Mouse (Mus musculus) cerebellum, adult (tissue): Measurements from ENCODE around the gene Atcay.
A peak's percentile ranks its signal among the peaks of the same experiment; 100 is the strongest.
"Not testable (repeated sequence)": the region's sequence is repeated elsewhere in the genome, so short reads cannot be mapped to it uniquely, and the experiment has no call there.

Experiments used
- ATAC-seq: cut with Nextera tagmentation; 2 replicates; pipeline ENCODE4 v1.9.2; 2017; ENCODE audit warnings: mild to moderate bottlenecking, moderate library complexity, mixed read lengths; ENCODE audit not compliant: insufficient number of reproducible peaks, low FRiP score, low TSS enrichment

Atcay gene

DNA sequence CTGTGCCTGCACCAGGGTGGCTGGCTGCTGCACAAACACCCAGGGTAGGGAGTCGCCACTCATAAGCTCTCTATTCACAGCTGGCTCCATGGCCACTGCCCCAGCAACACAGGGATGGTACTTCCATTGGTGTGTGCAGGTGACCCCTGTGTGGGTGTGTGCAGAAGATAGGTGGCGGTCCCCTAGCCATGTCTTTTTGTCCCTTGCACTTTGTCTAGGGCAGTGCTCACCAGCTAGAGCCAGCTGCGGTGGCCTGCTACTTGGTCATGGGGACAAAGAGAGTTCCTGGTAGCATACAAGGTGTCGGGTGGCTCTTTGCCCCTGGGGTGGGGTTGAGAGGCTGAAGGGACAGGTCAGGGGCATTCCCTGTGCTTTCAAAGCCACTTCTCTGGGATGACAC is 13.5 kb upstream of the Atcay start:
- ATAC-seq: no peak

DNA sequence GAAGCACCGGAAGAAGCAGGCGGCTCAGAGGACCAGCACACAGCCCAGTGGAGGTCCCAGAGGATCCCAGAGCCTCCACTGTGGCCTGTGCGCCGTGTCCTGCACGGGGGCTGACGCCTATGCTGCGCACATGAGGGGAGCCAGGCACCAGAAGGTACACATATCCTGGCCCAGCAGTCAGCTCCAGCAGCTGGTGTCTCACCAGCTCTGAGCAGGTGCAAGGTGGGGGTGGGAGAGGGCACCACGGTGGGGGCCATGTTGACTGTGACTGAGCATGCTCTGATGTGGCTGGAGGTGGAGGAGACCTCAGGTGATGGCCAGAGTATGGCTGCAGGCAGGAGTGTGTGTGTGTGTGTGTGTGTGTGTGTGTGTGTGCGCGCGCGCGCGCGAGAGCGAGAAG is 11.4 kb upstream of the Atcay start:
- no peak for ATAC-seq

DNA sequence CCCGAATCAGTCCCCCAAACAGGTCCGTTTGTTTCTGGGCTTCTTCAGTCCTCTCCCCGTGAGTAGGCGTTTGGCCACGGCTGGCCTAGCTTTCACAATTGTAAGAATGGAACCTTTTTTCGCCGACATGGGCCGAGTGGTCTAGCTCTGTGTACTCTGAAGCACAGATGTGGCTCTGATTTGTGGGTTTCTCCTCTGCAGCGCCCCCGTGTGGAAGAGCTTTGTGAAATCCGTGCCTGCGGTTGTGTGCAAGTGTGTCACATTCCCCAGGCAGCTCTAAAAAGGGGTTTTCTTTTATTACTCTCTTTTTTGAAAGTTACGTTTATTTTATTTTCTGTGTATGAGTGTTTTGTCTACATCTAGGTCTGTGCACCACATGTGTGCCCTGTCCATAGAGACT is 10.2 kb upstream of the Atcay start:
- no peak for ATAC-seq

DNA sequence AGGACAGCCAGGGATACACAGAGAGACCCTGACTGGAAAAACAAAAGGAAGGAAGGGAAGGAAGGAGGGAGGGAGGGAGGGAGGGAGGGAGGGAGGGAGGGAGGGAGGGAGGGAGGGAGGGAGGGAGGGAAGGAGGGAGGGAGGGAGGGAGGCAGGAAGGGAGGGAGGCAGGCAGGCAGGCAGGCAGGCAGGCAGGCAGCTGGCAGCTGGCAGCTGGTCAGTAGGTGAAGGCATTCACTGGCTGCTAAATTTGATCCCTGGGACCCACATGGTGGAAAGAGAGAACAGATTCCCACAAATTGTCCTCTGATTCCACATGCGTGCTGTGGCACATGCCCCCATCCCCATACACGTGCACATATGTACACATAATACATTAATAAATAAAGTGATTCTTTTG is 8.0 kb upstream of the Atcay start:
- ATAC-seq: no peak

DNA sequence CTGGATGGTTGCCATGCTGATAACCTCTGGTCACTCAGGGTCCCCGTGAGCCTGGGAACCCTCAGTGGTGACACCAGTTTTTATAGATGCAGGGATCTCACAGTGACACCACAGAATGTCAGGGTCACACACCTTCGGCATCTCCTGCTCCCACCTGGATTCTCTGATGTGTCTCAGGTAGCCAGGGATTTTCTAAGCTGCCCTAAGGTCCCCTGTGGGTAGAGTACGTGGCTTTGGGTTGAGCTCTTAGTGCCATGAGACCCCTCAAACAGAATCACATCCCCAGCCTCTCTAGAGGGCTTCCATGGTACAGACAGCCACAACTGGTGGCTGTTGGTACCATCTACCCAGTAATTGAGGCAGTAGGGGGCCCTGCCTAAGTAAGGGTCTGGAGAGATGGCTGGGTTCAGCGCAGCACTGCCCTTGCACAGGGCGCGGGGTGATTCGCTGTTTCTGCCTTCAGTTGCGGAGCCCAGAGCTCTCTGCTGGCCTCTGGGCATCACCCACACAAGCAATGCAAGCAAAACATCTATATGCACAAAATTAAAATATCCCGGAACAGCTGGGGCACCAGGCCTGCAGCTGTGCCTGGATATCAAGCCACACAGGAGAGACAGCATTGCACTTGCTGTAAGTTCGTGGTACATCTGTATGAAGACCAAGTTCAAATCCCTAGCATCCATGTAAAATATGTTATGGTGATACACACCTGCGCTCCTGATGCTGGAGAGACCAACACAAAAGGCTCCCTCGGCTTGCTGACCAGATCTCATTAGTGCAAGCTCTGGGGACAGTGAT is 6.0 kb upstream of the Atcay start:
- no peak for ATAC-seq

DNA sequence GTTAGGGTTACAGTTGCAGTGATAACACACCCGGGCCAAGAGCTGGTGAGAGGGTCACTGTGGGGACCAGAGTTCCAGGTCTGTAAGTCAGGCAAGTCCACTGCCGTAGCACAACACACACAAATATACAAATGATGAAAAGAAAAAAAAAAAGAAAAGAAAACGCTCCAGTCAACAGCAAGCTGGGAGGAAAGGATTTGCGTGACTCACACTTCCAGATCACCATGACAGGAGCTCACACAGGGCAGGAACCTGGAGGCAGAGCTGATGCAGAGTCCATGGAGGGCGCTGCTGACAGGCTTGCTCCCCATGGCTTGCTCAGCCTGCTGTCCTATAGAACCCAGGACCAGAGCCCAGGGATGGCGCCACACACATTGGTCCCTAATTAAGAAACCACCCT is 3.6 kb upstream of the Atcay start:
- ATAC-seq: no peak

DNA sequence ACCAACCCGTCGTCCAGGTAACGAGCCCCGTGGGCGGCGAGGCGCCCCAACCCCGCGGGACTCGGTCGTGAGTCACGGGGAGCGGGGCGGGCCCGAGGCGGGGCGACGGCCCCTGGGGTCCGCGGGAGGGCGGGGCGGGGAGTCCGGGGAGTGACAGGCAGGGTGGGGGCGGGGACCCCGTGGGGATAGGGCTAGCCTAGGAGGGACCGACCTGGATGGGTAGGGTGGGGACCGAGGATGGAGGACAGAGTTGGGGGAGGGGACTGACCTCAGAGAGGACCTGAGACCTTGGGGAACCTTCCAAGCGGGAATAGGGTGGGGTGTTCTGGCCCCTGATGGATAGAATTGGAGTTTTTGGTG is 2.6 kb upstream of the Atcay start:
- ATAC-seq: no peak

DNA sequence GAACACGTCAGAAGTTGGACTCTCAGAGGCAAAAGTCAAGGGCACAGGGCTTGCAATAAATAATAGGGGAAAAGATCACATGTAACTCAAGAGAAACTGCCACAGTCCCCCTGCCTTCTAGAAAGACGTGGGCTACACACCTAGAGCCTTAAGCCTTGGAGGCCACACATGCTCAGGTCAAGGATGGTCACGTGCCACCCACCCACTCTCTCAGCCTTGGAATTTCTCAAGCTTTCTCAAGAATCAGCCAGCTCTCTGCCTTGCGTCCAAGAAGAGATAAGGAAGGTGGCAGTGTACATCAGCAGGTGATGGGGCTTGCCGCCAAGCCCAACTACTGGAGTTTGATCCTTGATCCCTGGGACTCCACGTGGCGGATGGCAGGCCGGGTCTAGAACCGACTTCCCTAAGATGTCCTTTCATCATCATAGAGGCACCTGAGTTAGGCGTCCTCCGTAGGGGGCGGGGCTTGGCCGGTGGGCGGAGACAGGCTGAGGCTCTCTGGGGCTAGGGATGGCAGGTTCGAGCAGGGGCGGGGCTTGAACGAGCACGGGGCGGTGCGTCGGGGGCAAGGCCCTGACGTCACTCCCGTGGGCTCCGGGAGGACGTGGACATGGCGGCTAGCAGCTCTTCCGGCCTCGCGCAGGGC is 2.1 kb upstream of the Atcay start, which contains the start of gene Zfr2:
Gene Zfr2 (plus strand): TSS at position 576 of the 646 bp plus-strand sequence.
- peak; percentile 74 for ATAC-seq

DNA sequence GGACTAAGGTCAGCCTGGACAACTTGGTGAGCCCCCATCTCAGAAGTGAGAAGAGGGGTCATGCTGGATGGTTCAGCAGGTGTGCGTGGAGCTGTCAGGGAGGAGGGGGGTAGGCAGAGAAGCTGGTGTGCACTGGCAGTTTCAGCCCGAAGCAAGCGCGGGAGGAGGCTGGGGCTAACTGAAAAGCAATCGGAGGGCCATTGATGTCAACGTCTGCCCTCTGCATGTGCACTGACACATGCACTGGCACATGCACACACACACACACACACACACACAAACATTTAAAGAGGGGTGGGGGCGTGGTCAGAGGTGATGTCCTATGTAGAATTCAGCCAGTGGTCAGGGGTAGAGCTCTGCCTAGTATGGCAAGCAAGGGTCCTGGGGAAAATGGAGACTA is 803 bp upstream of the Atcay start:
- no peak for ATAC-seq

DNA sequence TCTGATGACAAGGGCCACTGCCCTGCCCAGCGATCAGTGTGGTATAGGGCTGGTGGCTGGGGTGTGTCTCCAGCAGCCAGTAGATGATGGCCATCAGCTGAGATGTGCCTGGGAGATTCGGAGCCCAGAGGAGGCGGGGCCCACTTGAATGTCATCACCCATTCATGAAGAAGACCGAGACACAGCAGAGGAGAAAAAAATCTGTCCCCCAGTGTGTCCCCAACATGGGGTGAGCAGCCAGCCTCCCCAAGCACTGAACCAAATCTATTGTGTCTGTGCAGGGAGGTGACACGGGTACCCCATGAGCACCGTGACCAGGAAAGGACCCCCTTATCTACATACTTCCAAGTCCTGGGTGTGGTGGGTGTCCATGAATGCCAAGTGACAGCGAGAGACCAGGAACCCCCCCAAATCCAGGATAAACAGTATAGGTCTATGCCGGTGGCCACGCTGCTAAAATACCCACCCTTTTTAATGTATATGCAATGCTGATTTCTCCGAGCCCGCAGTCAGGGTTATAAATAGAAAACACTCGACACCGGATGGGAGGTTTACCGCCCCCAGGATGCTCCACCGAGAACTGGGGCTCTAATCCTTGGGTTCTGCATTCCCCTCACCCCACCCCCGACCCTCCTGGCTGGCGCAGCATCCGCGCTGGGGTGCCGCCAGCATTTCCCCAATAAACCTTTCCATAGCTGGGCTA is 747 bp downstream of the Atcay start:
- no peak for ATAC-seq

DNA sequence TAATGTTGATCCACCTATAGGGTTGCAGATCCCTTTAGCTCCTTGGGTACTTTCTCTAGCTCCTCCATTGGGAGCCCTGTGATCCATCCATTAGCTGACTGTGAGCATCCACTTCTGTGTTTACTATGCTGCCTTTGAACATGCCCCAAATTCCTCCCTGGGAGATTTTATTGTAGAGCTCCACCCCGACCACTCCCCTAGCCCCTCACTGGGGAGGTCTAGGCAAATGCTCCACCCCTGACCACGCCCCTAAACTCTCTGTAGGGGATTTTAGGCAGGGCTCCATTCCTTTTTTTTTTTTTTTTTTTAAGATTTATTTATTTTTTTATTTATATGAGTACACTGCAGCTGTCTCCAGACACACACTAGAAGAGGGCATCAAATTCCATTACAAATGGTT is 6.9 kb downstream of the Atcay start:
- ATAC-seq: not testable (repeated sequence)

DNA sequence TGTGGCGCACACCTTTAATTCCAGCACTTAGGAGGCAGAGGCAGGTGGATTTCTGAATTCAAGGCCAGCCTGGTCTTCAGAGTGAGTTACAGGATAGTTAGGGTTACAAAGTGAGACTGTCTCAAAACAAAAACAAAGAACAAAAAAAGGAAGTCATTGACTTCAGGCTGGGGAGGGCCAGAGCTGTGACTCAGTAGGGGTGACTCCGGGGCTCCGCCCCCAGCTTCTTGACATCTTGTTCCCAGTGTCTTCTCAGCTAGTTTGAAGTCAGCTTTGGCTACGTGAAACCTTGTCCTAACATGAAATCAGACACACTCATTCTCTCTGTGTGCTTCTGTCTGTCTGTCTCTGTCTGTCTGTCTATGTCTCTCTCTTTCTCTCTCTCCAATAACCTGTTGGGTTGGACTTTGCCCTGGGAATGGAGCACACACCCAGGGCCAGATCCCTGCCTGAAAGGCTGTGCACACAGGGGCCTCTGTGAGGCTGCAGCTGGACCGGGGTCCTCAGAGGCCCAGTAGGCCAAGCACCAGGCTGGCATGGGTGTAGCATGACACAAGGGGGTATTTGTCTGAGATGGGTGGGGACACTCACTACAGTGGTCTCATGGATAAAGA is 9.1 kb downstream of the Atcay start:
- ATAC-seq: no peak

DNA sequence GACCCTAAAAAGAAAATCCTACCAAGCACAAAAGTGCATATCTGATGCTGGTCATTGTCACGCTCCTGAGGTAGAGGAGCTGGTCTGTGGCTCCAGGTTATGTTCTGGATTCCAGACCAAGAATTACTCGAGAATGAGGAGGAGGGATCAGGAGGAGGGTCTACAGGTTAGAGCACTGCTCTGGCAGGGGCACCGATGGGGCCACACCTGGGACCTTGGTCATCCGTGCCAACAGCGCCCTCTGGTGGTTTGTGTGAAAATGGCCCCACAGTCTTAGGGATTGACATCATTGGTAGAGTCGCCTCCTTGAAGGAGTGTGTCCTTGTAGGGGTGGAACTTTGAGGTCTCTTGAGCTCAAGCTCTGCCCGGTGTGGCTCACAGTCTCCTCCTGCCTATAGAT is 12.7 kb downstream of the Atcay start:
- peak; percentile 56; the same call in 1 of the 2 replicates for ATAC-seq

DNA sequence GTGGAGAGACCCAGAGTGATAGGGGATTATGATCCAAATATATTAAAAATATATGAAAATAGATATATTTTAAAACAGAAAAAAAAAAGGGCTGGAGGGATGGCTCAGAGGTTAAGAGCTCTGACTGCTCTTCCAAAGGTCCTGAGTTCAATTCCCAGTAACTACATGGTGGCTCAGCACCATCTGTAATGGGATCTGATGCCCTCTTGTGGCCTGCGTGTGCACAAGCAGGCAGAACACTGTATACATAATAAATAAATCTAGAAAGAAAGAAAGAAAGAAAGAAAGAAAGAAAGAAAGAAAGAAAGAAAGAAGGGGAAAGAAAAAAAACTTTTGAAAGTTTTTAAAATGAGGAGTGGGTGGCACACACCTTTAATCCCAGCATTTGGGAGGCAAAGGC is 13.4 kb downstream of the Atcay start:
- ATAC-seq: not testable (repeated sequence)

DNA sequence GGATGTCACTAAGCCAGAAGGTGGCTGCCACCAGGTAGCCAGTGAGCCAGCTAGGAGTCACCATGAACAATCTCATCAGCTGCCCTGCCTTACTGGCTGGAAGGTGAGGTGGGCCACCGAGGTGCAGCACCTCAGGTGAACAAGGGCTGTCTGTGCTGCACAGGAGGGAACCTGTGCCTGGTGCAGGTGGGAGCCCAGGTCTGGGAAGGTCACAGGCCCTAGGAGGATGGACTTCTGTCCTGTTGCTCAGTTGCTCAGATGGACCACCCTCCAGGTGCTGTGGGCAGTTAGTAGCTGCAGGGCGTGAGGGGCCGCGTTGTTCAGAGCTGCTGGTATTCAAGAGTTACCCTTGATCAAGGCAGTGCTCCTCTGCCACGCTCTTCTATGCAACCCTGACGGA is 13.8 kb downstream of the Atcay start:
- ATAC-seq: no peak; the same call in 1 of the 2 replicates

DNA sequence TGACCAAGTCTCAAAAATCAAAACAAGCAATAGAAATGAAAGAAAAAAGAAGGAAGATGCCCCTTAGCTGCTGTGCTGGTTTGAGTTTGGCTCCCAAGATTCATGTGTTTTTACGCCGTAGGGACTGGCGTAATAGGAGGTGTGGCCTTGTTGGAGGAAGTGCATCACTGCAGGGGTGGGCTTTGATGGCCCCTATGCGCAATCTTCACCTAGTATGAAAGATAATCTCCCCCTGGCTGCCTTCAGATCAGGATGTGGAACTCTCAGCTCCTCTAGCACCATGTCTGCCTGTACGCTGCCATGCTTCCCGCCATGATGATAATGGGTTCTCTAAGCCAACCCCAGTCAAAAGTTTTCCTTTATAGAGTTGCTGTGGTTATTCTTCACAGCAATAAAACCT is 14.4 kb downstream of the Atcay start:
- ATAC-seq: no peak

DNA sequence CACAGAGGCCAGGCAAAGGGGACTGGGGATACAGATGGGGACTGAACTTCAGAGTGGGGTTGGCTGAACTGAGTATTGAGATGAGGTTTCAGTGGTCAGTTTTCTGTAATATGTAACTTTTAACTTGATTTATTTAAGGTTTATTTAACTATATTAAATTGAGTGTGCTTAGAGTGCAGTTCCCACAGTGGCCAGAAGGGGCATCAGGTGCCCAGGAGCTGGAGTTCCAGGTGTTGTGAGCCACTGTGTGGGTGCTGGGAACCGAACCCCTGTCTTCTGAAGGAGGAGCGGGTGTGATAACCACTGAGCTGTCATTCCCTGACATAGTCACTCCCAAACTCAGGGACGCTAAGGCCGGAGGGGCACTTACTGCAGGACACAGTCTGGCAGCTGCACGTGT is 20.5 kb downstream of the Atcay start:
- no peak for ATAC-seq

DNA sequence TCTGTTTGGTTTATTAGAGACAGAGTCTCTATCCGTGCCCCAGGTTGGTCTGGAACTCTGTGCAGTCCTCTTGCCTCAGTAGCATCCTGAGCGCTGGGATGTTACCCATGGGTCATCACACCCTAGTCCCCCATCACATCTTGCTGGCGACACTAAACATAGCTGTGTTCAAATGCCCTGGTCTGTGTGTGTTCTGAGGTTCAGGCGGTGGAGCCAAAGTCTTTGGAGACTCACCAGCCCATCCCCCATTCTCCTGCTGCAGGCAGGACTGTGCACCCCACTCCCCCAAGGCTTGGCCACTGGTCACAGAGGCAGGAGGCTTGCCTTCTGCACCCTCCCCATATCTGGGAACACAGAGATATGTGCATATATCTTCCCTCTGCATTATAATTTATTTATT is 26.5 kb downstream of the Atcay start:
- no peak for ATAC-seq

DNA sequence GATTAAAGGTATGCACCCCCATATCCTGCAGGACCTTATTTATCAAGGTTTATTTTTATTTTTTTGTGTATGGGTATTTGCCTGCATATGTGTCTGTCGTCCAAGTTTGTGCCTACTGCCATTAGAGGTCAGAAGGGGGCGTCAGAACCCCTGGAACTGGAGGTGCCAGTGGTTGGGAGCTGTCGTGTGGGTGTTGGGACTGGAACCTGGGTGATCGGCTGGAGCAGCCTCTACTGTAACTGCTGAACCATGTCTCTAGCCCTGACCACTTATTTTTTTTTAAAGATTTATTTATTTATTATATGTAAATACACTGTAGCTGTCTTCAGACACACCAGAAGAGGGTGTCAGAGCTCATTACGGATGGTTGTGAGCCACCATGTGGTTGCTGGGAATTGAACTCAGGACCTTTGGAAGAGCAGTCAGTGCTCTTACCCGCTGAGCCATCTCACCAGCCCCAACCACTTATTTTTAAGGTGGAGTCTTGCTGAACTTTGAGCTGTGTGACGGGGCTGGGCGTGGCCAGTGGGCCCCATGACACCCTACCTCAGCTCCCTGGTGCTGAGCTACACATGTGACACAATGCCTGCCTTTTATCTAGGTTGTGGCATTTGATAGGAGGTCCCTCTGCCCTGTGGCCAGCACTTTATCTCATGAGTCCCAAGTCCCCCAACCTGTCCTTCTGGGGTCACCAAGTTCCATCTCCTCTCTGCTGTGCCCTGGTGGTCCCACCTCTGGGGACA is 27.5 kb downstream of the Atcay start:
- no peak for ATAC-seq
